Mouse (Mus musculus): ENCODE measurements around the gene Tas1r1. TPM values are rescaled to one million over a fixed set of nuclear protein-coding genes. Genes with fewer than 3 reads are reported as not detected.

Tas1r1 gene
- total and polyA plus RNA-seq, 2 experiments from 2014 or later: 0.42 to 1.7 TPM

- no peaks in the 10 kb centered on the region for H3K9me3 ChIP-seq (ENCODE audit: low read length)
- peaks cover 10% of the 10 kb centered on the region; the same call in 1 of the 2 replicates for H3K36me3 ChIP-seq (ENCODE audit: insufficient read depth, low read length)
- no peak overlapping the region for H3K9ac ChIP-seq (replicated peaks; ENCODE audit: low read length)
- TF ChIP-seq CTCF (IDR thresholded peaks at IDR 0.05; ENCODE audit: low read depth): no peak
- no peak overlapping the region for H3K27ac ChIP-seq
- H3K27me3 ChIP-seq (ENCODE audit: insufficient read depth, low read length): no peaks in the 10 kb centered on the region
- peaks cover 10% of the 10 kb centered on the region for H3K4me1 ChIP-seq (ENCODE audit: insufficient read depth, low read length)
- WGBS: 61% methylated on average over 17 of the region's 17 CpGs
- ATAC-seq (no peak), DNase-seq (ENCODE audit: low spot score) (no peak)
- H3K4me2 ChIP-seq (ENCODE audit: low read depth, low read length): no peak overlapping the region
- H3K4me3 ChIP-seq (ENCODE audit: low read length): no peak overlapping the region
Measured at GRCm38 (mm10) chr4:151983043-151983442, 55.3 kb downstream of the Tas1r1 start.

GRCm38 (mm10) chr4:151981363-151981762, 57.0 kb downstream of the Tas1r1 start:
- WGBS: 11% methylated on average over 5 of the region's 5 CpGs
- Histone ChIP-seq H3K4me2 (ENCODE audit: low read depth, low read length) (no peak overlapping the region), H3K9me3 (ENCODE audit: low read length) (no peaks in the 10 kb centered on the region), H3K27ac (0 out of 2 replicates have a peak overlapping the region, but pooled peaks have one; percentile 29), H3K4me1 (ENCODE audit: insufficient read depth, low read length) (no peaks in the 10 kb centered on the region), H3K27me3 (ENCODE audit: insufficient read depth, low read length) (no peaks in the 10 kb centered on the region), H3K4me3 (ENCODE audit: low read length) (no peak overlapping the region), H3K9ac (replicated peaks; ENCODE audit: low read length) (no peak overlapping the region), H3K36me3 (ENCODE audit: insufficient read depth, low read length) (peaks cover 15% of the 10 kb centered on the region)
- TF ChIP-seq CTCF (IDR thresholded peaks at IDR 0.05; ENCODE audit: low read depth): peak; percentile 99
- DNase-seq (ENCODE audit: low spot score) (peak; percentile 87), ATAC-seq (peak; percentile 71)

- Histone ChIP-seq H3K9me3 (ENCODE audit: low read length) (no peaks in the 10 kb centered on the region), H3K4me1 (ENCODE audit: insufficient read depth, low read length) (no peaks in the 10 kb centered on the region), H3K36me3 (ENCODE audit: insufficient read depth, low read length) (peaks cover 15% of the 10 kb centered on the region), H3K27ac (no peak overlapping the region), H3K4me2 (ENCODE audit: low read depth, low read length) (no peak overlapping the region), H3K4me3 (ENCODE audit: low read length) (no peak overlapping the region), H3K9ac (replicated peaks; ENCODE audit: low read length) (no peak overlapping the region), H3K27me3 (ENCODE audit: insufficient read depth, low read length) (no peaks in the 10 kb centered on the region)
- WGBS: 73% methylated on average over 8 of the region's 8 CpGs
- TF ChIP-seq CTCF (IDR thresholded peaks at IDR 0.05; ENCODE audit: low read depth): peak; percentile 41
- DNase-seq (ENCODE audit: low spot score): peak; percentile 56
- ATAC-seq: no peak
Measured at GRCm38 (mm10) chr4:151980699-151981098, 57.7 kb downstream of the Tas1r1 start.

Other genes starting within 250 kb of the Tas1r1 start
- gene Camta1, start 176.7 kb downstream of the Tas1r1 start, total RNA-seq (2014; rRNA removed): 127 and 179 TPM in 2 replicates
- gene Camta1, start 176.7 kb downstream of the Tas1r1 start, polyA plus RNA-seq (2015; fragmentation: Nextera tagmentation; extraction: Ambion mirVana): 133 and 145 TPM in 2 replicates
- gene Dnajc11, start 104.9 kb downstream of the Tas1r1 start, total RNA-seq (2014; rRNA removed): 94.5 and 108 TPM in 2 replicates
- gene Dnajc11, start 104.9 kb downstream of the Tas1r1 start, polyA plus RNA-seq (2015; fragmentation: Nextera tagmentation; extraction: Ambion mirVana): 64.1 and 65.6 TPM in 2 replicates
- 12.1 and 14.9 TPM in 2 replicates for gene Thap3, start 49.6 kb downstream of the Tas1r1 start, total RNA-seq (2014; rRNA removed)
- gene Thap3, start 49.6 kb downstream of the Tas1r1 start, polyA plus RNA-seq (2015; fragmentation: Nextera tagmentation; extraction: Ambion mirVana): 42.1 and 47.3 TPM in 2 replicates
- gene Phf13, start 42.3 kb downstream of the Tas1r1 start, total RNA-seq (2014; rRNA removed): 19.9 and 20.8 TPM in 2 replicates
- 14.6 and 15.0 TPM in 2 replicates for gene Phf13, start 42.3 kb downstream of the Tas1r1 start, polyA plus RNA-seq (2015; fragmentation: Nextera tagmentation; extraction: Ambion mirVana)
- gene Klhl21, start 29.8 kb downstream of the Tas1r1 start, total RNA-seq (2014; rRNA removed): 12.3 and 14.0 TPM in 2 replicates
- 4.5 and 4.8 TPM in 2 replicates for gene Klhl21, start 29.8 kb downstream of the Tas1r1 start, polyA plus RNA-seq (2015; fragmentation: Nextera tagmentation; extraction: Ambion mirVana)
- gene Zbtb48, start 10.9 kb downstream of the Tas1r1 start, total RNA-seq (2014; rRNA removed): 7.0 and 8.6 TPM in 2 replicates
- gene Zbtb48, start 10.9 kb downstream of the Tas1r1 start, polyA plus RNA-seq (2015; fragmentation: Nextera tagmentation; extraction: Ambion mirVana): 10.7 and 16.2 TPM in 2 replicates
- gene Nol9, start 753 bp upstream of the Tas1r1 start, total RNA-seq (2014; rRNA removed): 33.0 and 39.4 TPM in 2 replicates
- 17.1 and 17.9 TPM in 2 replicates for gene Nol9, start 753 bp upstream of the Tas1r1 start, polyA plus RNA-seq (2015; fragmentation: Nextera tagmentation; extraction: Ambion mirVana)
- gene Plekhg5, start 33.9 kb upstream of the Tas1r1 start, total RNA-seq (2014; rRNA removed): 20.7 and 21.0 TPM in 2 replicates
- 13.1 and 13.3 TPM in 2 replicates for gene Plekhg5, start 33.9 kb upstream of the Tas1r1 start, polyA plus RNA-seq (2015; fragmentation: Nextera tagmentation; extraction: Ambion mirVana)
- gene Tnfrsf25, start 77.4 kb upstream of the Tas1r1 start, total RNA-seq (2014; rRNA removed): 0.22 and 1.6 TPM in 2 replicates
- gene Tnfrsf25, start 77.4 kb upstream of the Tas1r1 start, polyA plus RNA-seq (2015; fragmentation: Nextera tagmentation; extraction: Ambion mirVana): 0.48 and 0.62 TPM in 2 replicates
- 0.47 and 1.4 TPM in 2 replicates for gene Espn, start 113.8 kb upstream of the Tas1r1 start, total RNA-seq (2014; rRNA removed)
- gene Espn, start 113.8 kb upstream of the Tas1r1 start, polyA plus RNA-seq (2015; fragmentation: Nextera tagmentation; extraction: Ambion mirVana): 0.71 and 0.79 TPM in 2 replicates
- not detected in 2 replicates for gene Hes2, start 120.3 kb upstream of the Tas1r1 start, total RNA-seq (2014; rRNA removed)
- not detected in 2 replicates for gene Hes2, start 120.3 kb upstream of the Tas1r1 start, polyA plus RNA-seq (2015; fragmentation: Nextera tagmentation; extraction: Ambion mirVana)
- gene Acot7, start 139.6 kb upstream of the Tas1r1 start, total RNA-seq (2014; rRNA removed): 249 and 259 TPM in 2 replicates
- gene Acot7, start 139.6 kb upstream of the Tas1r1 start, polyA plus RNA-seq (2015; fragmentation: Nextera tagmentation; extraction: Ambion mirVana): 455 and 488 TPM in 2 replicates
- 167 and 170 TPM in 2 replicates for gene Gpr153, start 235.7 kb upstream of the Tas1r1 start, total RNA-seq (2014; rRNA removed)
- gene Gpr153, start 235.7 kb upstream of the Tas1r1 start, polyA plus RNA-seq (2015; fragmentation: Nextera tagmentation; extraction: Ambion mirVana): 17.1 and 19.0 TPM in 2 replicates